Mouse (Mus musculus): ENCODE measurements at regions not wholly inside any gene's neighbourhood (a gene's known extent, or its start where the extent isn't known, plus 50 kb on each side); places are given as distances from the start of the nearest gene placed in this dataset.

GRCm38 (mm10) chr3:49686182-49686895 lies 70.8 kb downstream of the Pcdh18 start:
- H3K27ac ChIP-seq: no peak overlapping the region
- no peaks in the 10 kb centered on the region for H3K27me3 ChIP-seq
- H3K9ac ChIP-seq: no peak overlapping the region
- WGBS: 36% methylated on average over 4 of the region's 4 CpGs
- no peaks in the 10 kb centered on the region for H3K4me1 ChIP-seq
- no peaks in the 10 kb centered on the region for H3K9me3 ChIP-seq
- no peaks in the 10 kb centered on the region for H3K36me3 ChIP-seq
- H3K4me2 ChIP-seq: no peak overlapping the region
- ATAC-seq (ENCODE audit: borderline replicate concordance, extremely low read depth, low FRiP score, low TSS enrichment): no peak
- H3K4me3 ChIP-seq: no peak overlapping the region

- no peaks in the 10 kb centered on the region for H3K9me3 ChIP-seq
- 75% methylated on average over 6 of the region's 6 CpGs for WGBS
- ATAC-seq (ENCODE audit: borderline replicate concordance, extremely low read depth, low FRiP score, low TSS enrichment): no peak
These were observed 82.2 kb downstream of the Pcdh18 start for GRCm38 (mm10) chr3:49674921-49675320.

GRCm38 (mm10) chr3:49672685-49673184 lies 84.4 kb downstream of the Pcdh18 start:
- no peak for ATAC-seq (ENCODE audit: borderline replicate concordance, extremely low read depth, low FRiP score, low TSS enrichment)
- no peaks in the 10 kb centered on the region for H3K9me3 ChIP-seq
- no peak overlapping the region for H3K27ac ChIP-seq

More at GRCm38 (mm10) chr3:49674921-49675320, 82.2 kb downstream of the Pcdh18 start:
- H3K4me3 ChIP-seq: no peak overlapping the region
- no peak overlapping the region for H3K9ac ChIP-seq
- no peak overlapping the region for H3K27ac ChIP-seq
- no peaks in the 10 kb centered on the region for H3K27me3 ChIP-seq
- no peaks in the 10 kb centered on the region for H3K36me3 ChIP-seq
- no peaks in the 10 kb centered on the region for H3K4me1 ChIP-seq
- H3K4me2 ChIP-seq: no peak overlapping the region

GRCm38 (mm10) chr3:49667543-49668338 lies 89.4 kb downstream of the Pcdh18 start:
- Histone ChIP-seq H3K4me3 (no peak overlapping the region), H3K27me3 (no peaks in the 10 kb centered on the region), H3K27ac (no peak overlapping the region), H3K4me1 (no peaks in the 10 kb centered on the region), H3K9ac (no peak overlapping the region), H3K9me3 (no peaks in the 10 kb centered on the region), H3K36me3 (no peaks in the 10 kb centered on the region), H3K4me2 (no peak overlapping the region)
- 77% methylated on average over 9 of the region's 9 CpGs for WGBS
- ATAC-seq (ENCODE audit: borderline replicate concordance, extremely low read depth, low FRiP score, low TSS enrichment): no peak

More at GRCm38 (mm10) chr3:49672685-49673184, 84.4 kb downstream of the Pcdh18 start:
- no peak overlapping the region for H3K9ac ChIP-seq
- H3K36me3 ChIP-seq: no peaks in the 10 kb centered on the region
- H3K27me3 ChIP-seq: no peaks in the 10 kb centered on the region
- no peak overlapping the region for H3K4me2 ChIP-seq
- H3K4me3 ChIP-seq: no peak overlapping the region
- H3K4me1 ChIP-seq: no peaks in the 10 kb centered on the region
- WGBS: 33% methylated on average over 2 of the region's 2 CpGs

- Histone ChIP-seq H3K36me3 (no peaks in the 10 kb centered on the region), H3K4me3 (no peak overlapping the region), H3K27ac (no peak overlapping the region), H3K4me2 (no peak overlapping the region), H3K4me1 (no peaks in the 10 kb centered on the region), H3K9ac (no peak overlapping the region), H3K9me3 (no peaks in the 10 kb centered on the region), H3K27me3 (no peaks in the 10 kb centered on the region)
- 81% methylated on average over 2 of the region's 2 CpGs for WGBS
- ATAC-seq (ENCODE audit: borderline replicate concordance, extremely low read depth, low FRiP score, low TSS enrichment): no peak
These were observed 90.6 kb downstream of the Pcdh18 start for GRCm38 (mm10) chr3:49666516-49666915.

DNA sequence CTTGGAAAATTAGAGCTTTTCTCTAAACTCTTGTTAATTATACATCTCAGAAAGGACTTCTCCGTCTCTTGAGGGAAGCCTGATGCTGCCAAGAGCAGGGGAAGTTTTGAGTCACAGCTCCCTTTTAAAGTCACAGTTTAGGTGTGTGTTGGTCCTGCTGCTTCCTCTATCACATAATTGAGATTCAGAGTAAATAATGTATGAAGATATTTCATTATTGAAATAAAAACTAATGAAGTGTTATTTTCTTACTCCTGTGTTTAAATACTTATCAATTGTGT lies 108.3 kb downstream of the Pcdh18 start:
- ATAC-seq (ENCODE audit: borderline replicate concordance, extremely low read depth, low FRiP score, low TSS enrichment): no peak
- no peak overlapping the region for H3K9ac ChIP-seq
- no peaks in the 10 kb centered on the region for H3K4me1 ChIP-seq
- 34% methylated on average over 1 of the region's 1 CpGs for WGBS
- no peak overlapping the region for H3K27ac ChIP-seq
- H3K4me3 ChIP-seq: no peak overlapping the region
- no peaks in the 10 kb centered on the region for H3K36me3 ChIP-seq
- H3K4me2 ChIP-seq: no peak overlapping the region
- no peaks in the 10 kb centered on the region for H3K9me3 ChIP-seq
- no peaks in the 10 kb centered on the region for H3K27me3 ChIP-seq

DNA sequence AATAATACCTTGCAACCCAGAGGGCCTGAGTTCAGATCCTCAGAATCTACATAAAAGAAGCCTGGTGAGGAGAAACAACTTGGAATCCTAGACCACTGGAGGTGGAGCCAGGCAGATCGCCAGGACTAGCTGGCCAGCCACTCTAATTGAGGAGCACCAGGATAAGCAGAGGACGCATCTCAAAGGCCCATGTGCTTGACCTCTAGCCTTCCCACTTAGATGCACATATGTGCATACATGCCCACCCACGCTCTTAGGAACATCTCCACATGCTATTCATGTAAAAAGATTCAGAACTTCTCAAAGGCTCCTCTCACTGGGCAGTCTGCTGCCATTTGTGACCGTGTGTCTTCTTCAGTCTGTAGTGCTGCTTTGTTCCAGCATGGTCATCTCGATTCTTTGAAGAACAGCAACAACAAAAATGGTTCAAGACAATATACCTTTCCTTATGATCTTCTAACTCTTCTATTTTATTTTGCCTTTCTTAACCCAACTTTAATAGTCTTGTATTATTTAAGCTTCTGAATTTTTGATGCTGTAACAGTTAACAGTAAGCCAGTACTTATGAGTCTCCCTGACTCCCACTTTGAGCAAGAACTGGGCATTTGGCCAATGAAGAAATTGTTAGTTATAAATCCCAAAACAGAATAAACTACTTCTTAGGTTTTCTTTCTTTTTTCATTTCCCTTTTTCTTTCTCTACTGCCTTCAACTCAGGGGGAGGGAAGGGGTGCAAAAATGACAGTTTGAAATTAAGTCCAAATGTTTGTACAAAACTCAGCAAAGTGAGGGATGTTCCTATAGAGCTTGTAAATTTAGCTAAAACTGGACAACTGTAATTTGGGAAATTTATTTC lies 108.9 kb downstream of the Pcdh18 start:
- H3K9me3 ChIP-seq: no peaks in the 10 kb centered on the region
- no peaks in the 10 kb centered on the region for H3K4me1 ChIP-seq
- H3K9ac ChIP-seq: no peak overlapping the region
- no peak overlapping the region for H3K27ac ChIP-seq
- no peak for ATAC-seq (ENCODE audit: borderline replicate concordance, extremely low read depth, low FRiP score, low TSS enrichment)
- H3K4me2 ChIP-seq: no peak overlapping the region
- H3K36me3 ChIP-seq: no peaks in the 10 kb centered on the region
- WGBS: 69% methylated on average over 5 of the region's 5 CpGs
- H3K4me3 ChIP-seq: no peak overlapping the region
- H3K27me3 ChIP-seq: no peaks in the 10 kb centered on the region

- 79% methylated on average over 4 of the region's 4 CpGs for WGBS
- Histone ChIP-seq H3K9ac (no peak overlapping the region), H3K27ac (no peak overlapping the region), H3K36me3 (no peaks in the 10 kb centered on the region), H3K4me3 (no peak overlapping the region), H3K9me3 (no peaks in the 10 kb centered on the region), H3K4me2 (no peak overlapping the region), H3K4me1 (0 out of 2 replicates have a peak, but pooled peaks cover 2% of the 10 kb centered on the region), H3K27me3 (no peaks in the 10 kb centered on the region)
- ATAC-seq (ENCODE audit: borderline replicate concordance, extremely low read depth, low FRiP score, low TSS enrichment): no peak
These were observed 112.1 kb downstream of the Pcdh18 start for GRCm38 (mm10) chr3:49644993-49645392.

GRCm38 (mm10) chr3:49643871-49644270 lies 113.3 kb downstream of the Pcdh18 start:
- no peak for ATAC-seq (ENCODE audit: borderline replicate concordance, extremely low read depth, low FRiP score, low TSS enrichment)
- 0 out of 2 replicates have a peak, but pooled peaks cover 2% of the 10 kb centered on the region for H3K4me1 ChIP-seq
- H3K27ac ChIP-seq: no peak overlapping the region
- no peak overlapping the region for H3K4me3 ChIP-seq
- no peak overlapping the region for H3K4me2 ChIP-seq
- H3K9me3 ChIP-seq: no peaks in the 10 kb centered on the region
- H3K27me3 ChIP-seq: no peaks in the 10 kb centered on the region
- no peak overlapping the region for H3K9ac ChIP-seq
- H3K36me3 ChIP-seq: no peaks in the 10 kb centered on the region
- whole genome bisulfite sequencing: 84% methylated on average over 8 of the region's 8 CpGs

DNA sequence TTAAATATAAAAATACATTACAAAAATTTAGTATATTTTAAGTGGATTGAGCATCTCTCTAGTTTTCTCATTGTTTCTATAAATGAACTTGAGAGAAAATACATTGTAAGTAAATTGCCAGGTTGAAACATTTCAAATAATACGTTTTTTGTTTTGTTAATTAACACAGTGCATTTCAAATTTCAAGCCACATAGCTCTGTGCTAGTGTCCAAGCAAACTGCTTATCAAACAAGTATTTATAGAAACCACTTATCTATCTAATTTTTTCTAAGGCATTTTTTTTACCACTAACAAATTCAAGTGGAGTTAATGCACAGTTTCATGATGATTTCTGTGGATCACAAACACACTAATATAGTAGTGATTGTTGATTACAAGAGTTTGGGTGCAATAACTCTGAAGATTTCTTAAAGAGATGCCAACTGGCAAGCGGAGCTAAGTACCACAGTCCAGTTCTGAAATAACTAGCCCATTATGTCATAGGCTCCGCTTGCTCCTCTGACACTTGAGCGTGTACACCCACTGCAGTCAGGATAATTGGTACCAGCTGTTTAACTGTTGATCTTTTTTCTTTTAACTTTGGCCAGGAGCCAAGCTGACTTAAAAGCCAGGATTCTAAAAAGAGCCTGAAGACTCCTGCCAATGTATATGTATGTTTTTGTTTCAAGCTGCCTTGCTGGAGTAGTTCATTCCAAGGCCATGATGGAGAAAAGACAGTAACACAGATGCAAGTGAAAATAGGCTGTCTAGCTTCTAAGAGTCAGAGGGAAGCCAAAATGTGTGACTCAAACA lies 115.0 kb downstream of the Pcdh18 start:
- Histone ChIP-seq H3K4me3 (no peak overlapping the region), H3K36me3 (no peaks in the 10 kb centered on the region), H3K4me1 (0 out of 2 replicates have a peak, but pooled peaks cover 2% of the 10 kb centered on the region), H3K9me3 (no peaks in the 10 kb centered on the region), H3K9ac (no peak overlapping the region), H3K4me2 (no peak overlapping the region), H3K27me3 (no peaks in the 10 kb centered on the region), H3K27ac (peak overlapping the region; percentile 43; the same call in 1 of the 2 replicates)
- WGBS: 10% methylated on average over 4 of the region's 4 CpGs
- peak; percentile 98 for ATAC-seq (ENCODE audit: borderline replicate concordance, extremely low read depth, low FRiP score, low TSS enrichment)

DNA sequence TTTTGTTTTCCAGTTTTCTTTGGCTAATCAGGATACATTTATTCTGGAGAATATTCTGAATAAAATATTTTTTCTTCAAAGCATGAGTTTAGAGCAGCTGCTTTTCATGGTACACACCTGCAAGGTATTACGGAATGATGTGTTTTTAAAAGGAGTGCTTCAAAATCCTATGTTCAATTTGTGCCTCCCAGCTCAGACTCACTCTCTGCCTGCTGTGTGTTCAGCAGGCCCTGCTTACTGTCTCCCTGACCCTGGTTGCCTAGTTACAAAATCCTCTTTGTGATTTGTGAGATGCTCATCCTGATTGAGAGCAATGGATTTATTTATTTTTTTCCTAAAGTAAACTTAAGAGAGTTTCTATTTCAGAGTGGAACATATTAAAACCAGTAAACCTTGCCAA lies 115.7 kb downstream of the Pcdh18 start:
- no peak overlapping the region for H3K4me2 ChIP-seq
- H3K4me1 ChIP-seq: 0 out of 2 replicates have a peak, but pooled peaks cover 2% of the 10 kb centered on the region
- no peaks in the 10 kb centered on the region for H3K27me3 ChIP-seq
- H3K27ac ChIP-seq: 0 out of 2 replicates have a peak overlapping the region, but pooled peaks have one; percentile 19
- ATAC-seq (ENCODE audit: borderline replicate concordance, extremely low read depth, low FRiP score, low TSS enrichment): no peak
- no peaks in the 10 kb centered on the region for H3K9me3 ChIP-seq
- no peak overlapping the region for H3K4me3 ChIP-seq
- 71% methylated on average over 1 of the region's 1 CpGs for WGBS
- no peak overlapping the region for H3K9ac ChIP-seq
- H3K36me3 ChIP-seq: no peaks in the 10 kb centered on the region
